Mouse (Mus musculus) brain, embryonic 14.5 days (tissue): ENCODE results near the gene Pdpk1.

Experiments used
- CTCF ChIP-seq: fragments of 200-500 bp; IDR thresholded peaks from 2 replicates; pipeline ENCODE4 v1.5.1; 2012; ENCODE audit warnings: inconsistent platforms, mild to moderate bottlenecking, moderate library complexity, borderline replicate concordance; ENCODE audit not compliant: insufficient read depth, insufficient read length; ENCODE audit errors: extremely low read depth
- POLR2A ChIP-seq: fragments of 200-500 bp; IDR thresholded peaks from 2 replicates; pipeline ENCODE4 v1.6.1; 2012; ENCODE audit warnings: mild to moderate bottlenecking, inconsistent platforms, borderline replicate concordance; ENCODE audit not compliant: poor library complexity, insufficient read depth, insufficient read length, severe bottlenecking; ENCODE audit errors: extremely low read depth

DNA sequence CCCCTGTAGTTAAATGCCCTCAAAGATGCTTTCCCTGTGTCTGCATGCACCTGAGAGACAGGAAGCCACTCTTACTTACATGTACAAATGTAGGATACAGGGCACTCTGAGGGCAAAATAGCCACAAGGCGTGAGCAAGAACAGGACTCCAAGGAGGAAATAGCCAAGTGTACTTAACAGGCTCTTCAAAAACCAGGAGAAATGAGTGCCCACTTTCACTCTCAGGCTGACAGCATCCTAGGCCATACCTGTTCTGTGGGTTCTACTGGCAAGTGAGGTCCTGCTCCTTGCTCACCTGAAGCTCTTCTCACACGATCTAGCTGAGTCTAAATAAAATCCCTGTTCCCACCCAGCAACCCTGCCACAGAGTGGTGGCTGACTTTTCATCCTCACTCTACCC lies 73.6 kb downstream of the Pdpk1 start:
- TF ChIP-seq POLR2A (no peak), CTCF (no peak)
